Mouse (Mus musculus): ENCODE results near the gene Hpd.

- TF ChIP-seq CTCF (IDR thresholded peaks at IDR 0.05) (no peak), EP300 (IDR thresholded peaks at IDR 0.05) (no peak)
These were observed 14.2 kb upstream of the Hpd start for GRCm38 (mm10) chr5:123196746-123197145.

All from lung, postnatal 0 days (tissue).